Mouse (Mus musculus) heart, postnatal 0 days (tissue): ENCODE measurements around the gene Gm49486.

ENCODE experiments used
- CTCF ChIP-seq: IDR thresholded peaks from 2 replicates; pipeline ENCODE4 v1.5.1; 2016; ENCODE audit warnings: antibody characterized with exemption, control low read depth, low read depth
- EP300 ChIP-seq: IDR thresholded peaks from 2 replicates; pipeline ENCODE4 v1.6.1; 2016; ENCODE audit warnings: antibody characterized with exemption, low read depth

DNA sequence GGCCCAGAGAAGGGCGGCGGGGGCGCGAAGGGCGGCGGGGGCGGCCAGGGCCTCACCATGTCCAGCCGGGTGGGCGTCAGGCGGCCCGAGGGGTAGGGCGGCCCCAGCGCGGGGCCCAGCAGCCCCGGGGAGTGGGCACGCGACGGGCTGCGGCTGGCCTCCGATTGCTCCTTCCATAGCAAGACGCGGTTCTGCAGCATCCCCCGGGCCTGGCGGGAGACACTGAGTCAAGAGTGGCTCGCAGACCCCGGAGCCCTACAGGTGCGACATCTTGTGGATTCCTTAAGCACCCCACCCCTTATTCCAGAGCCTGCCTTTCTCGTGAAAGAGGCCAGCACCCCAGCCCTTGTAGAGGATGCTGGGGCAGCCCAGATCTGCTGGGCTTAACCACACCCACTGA, 32.6 kb downstream of the Gm49486 start:
- TF ChIP-seq EP300 (no peak), CTCF (no peak)
